Mouse (Mus musculus): ENCODE measurements around the gene 1700030K09Rik.

Gene 1700030K09Rik

DNA sequence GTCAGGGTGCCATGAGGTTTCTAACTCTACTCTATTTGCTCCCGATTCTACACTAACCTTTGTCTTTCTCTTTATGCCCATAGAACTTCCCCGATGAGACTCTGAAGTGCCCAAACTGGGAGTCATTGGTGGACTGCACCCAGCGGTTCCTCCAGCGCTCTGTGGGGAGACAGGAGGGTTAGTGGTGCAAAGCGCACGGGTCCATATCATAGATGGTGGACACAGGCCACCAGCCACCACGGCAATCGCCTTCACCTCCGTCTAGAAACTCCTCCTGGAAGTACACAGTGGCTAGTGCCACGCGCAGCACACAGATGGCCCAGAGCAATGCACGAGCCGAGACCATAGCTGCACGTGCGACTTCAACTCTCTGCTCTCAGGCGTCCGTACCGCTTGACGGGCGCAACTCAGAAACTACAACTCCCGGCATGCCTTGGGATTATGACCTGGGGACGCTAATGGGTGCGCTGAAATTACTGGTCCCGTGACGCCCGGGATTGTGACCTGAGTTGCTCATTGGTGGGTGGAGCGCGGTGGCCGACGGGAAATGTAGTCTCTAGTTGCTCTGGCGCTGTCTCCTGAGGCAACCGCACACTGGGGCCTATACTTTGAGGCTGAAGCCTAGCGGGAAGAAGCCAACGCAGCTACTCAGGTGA lies at the start of gene 1700030K09Rik, which contains the start of gene Calr3:
Gene 1700030K09Rik (plus strand): TSS at position 543 of the 656 bp plus-strand sequence.
Gene Calr3 (minus strand): TSS at position 533 of the 656 bp plus-strand sequence.
- DNase-seq (ENCODE audit: low read depth): peak; percentile 94

GRCm38 (mm10) chr8:72401381-72401780 lies 42.3 kb upstream of the 1700030K09Rik start:
- peak; percentile 25 for DNase-seq (ENCODE audit: low read depth)

GRCm38 (mm10) chr8:72402981-72403380 lies 40.7 kb upstream of the 1700030K09Rik start:
- DNase-seq (ENCODE audit: low read depth): no peak

DNA sequence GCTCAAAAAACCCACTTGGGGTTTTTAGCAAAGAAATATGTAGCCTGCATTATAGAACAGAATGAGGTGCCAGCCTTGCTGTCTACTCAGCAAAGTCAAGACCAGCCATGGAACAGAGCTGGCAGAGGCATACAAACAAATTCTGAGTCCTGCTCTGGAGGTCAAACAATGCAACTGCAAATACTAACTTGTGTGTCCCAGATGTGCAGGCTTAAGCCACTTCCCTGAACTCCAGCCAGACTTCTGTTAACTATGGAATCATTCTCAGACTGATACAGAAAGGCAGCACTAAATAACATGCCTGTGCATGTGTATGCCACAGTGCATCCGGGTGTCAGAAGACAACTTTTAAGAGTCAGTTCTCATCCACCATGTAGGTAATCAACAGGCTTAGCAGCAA lies 35.8 kb upstream of the 1700030K09Rik start:
- DNase-seq (ENCODE audit: low read depth): no peak

DNA sequence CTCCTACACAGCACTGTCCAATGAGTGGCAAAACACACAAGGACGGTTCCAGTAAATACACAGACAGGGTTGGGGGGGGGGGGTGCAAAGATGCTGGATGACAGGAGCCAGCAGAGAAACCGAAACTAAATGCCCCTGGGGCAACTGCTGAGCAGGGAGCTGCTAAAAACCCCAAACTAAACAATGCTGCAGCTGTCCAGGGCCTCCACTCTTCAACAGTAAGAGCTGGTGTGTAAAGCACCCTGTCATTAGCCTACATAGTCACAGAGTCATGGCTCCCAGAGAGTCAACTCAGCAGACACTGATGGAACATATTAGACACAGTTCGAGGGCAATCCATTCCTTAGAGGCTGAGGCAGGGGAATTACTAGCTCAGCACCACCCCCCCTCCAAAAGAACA lies 34.2 kb upstream of the 1700030K09Rik start:
- no peak for DNase-seq (ENCODE audit: low read depth)

DNA sequence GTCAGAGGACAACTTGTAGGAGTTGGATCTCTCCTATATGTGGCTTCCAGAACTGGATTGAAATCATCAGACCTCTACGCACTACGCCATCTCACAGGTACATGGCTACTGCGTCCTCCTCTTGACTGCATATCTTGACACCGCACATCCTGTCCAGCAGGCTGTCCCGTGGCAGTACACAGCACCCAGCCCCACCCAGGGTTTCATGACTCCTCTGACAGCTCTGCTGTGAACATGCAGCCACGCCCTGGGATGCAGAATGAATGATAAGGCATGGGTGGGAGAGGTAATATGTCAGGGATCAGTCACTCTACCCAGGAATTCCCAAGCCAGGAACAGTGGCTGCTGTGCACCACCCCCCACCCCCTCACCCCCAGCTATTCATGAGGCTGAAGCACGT lies 29.8 kb upstream of the 1700030K09Rik start:
- DNase-seq (ENCODE audit: low read depth): no peak

GRCm38 (mm10) chr8:72415252-72415651 lies 28.4 kb upstream of the 1700030K09Rik start:
- DNase-seq (ENCODE audit: low read depth): no peak

DNA sequence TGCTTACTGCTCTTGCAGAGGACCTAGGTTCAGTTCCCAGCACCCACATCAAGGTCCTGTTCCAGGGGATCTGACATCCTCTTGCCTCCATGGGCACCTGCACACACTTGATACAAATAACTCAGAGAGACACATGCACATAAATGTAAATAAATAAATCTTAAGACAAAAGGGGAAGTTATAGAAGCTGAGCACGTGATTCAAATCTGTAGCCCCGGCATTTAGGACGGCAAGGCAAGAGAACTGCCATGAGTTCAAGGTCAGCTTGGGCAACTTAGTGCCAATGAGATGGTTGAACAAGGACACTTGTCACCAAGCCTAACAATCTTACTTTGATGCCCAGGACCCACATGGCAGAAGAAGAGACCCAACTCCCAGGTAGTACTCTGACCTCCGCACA lies 25.6 kb upstream of the 1700030K09Rik start:
- DNase-seq (ENCODE audit: low read depth): no peak

GRCm38 (mm10) chr8:72420571-72421361 lies 22.9 kb upstream of the 1700030K09Rik start:
- DNase-seq (ENCODE audit: low read depth): peak; percentile 44

DNA sequence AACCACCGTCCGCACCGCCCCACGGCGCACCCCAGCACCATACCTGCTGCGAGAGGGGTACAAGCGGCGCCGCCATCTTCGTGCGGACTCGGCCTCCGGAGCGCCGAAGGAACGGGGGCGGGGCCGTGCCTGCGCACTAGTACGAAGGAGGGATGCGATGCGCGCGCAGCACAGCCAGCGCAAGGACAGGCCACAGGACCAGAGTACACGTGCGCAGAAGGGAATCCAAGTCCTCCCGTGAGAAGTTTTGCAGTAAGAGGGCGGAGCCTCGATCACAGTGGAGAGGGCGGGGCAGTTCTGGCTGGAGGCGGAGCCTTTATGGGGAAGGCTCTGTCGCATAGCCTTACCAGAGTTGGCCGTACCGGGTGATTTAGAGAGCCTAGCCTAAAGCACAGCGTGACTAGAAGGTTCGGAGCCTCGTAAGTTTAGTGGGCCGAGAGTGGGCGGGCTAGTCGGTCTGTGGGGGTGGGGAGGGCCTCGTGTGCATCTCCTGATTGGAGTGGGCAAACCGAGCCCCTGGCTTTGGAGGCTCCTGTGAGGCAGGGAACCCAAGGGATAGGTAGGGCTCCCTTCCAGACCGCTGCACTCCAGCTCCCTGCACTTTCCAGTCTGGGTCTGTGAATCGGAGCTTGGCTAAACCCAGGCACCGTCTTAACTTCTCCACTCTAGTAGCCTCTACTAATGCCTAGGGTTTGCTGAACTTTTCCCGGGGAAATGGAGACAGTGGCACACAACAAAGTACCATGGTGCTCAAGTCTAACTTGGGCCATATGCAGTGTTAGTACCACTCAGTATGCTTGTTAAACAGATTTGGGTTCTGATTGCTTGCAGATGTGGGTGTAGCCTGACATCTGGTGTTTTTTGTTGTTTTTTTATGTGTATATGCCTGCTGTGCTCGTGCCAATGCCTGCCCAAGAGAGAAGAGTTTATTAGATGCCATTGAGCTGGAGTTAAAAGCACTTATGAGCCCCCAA lies 22.0 kb upstream of the 1700030K09Rik start, which contains the start of gene Eps15l1:
Gene Eps15l1 (minus strand): TSS at position 99 of the 974 bp plus-strand sequence.
- peak; percentile 99 for DNase-seq (ENCODE audit: low read depth)

DNA sequence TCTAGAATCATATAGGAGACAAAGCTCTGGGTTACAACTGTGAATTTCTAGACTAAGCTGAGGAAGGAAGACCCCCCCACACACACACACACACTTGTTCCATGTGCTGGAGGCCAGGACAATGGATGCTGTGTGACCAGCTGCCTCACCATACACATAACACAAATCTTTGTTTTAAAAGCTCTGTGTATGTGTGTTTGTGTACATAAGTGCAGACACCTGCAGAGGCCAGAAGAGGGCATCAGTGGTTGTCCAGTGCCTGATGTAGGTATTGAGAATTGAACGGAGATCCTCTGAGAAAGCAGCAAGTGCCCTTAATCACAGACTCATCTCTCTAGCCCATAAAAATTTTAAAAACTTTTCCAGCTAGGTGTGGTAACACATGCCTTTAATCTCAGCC lies 20.8 kb upstream of the 1700030K09Rik start:
- peak; percentile 72 for DNase-seq (ENCODE audit: low read depth)

- DNase-seq (ENCODE audit: low read depth): peak; percentile 38
Measured at GRCm38 (mm10) chr8:72429676-72430075, 14.0 kb upstream of the 1700030K09Rik start.

- peak; percentile 87 for DNase-seq (ENCODE audit: low read depth)
Measured at GRCm38 (mm10) chr8:72434952-72435351, 8.7 kb upstream of the 1700030K09Rik start.

GRCm38 (mm10) chr8:72438248-72439015 lies 5.2 kb upstream of the 1700030K09Rik start:
- no peak for DNase-seq (ENCODE audit: low read depth)

GRCm38 (mm10) chr8:72443994-72444350 lies 292 bp downstream of the 1700030K09Rik start:
- no peak for DNase-seq (ENCODE audit: low read depth)

DNA sequence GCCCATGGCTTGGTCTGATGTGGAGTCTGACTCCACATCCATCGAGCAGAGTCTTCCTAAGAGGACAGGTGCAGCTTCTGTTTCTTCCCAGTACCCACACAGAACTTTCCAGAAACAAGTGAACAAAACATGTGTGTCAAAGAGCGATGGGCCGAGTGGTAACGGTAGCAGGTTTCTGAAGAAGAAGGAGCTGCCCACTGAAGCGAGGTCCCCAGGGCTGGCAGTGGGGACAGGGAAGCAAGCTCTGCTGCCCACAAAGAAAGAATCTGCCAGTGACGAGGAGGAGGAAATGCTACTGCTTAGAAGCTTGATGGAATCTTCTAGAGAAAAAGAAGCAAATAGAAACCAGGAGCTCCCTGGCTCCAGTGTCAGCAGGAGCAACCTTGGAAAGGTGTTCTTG lies 1.4 kb downstream of the 1700030K09Rik start:
- DNase-seq (ENCODE audit: low read depth): no peak

DNA sequence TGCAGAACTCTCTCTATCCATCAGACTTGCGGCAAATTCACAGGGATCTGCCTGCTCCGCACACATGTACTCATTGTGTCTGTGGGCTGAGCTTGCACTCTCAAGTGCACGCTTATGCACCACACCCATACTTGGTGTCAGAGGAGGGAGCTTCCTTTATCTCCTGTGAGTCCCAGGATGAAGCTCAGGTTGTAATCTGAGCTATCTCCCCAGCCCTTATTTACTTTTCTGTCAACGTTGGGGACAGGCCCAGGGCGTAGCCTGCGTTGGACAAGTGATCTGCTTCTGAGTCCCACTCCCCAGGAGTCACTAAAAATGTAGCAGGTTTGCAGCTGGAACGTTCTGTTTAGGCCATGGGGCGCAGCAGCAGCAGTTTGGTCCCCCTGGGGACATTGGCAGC lies 7.8 kb downstream of the 1700030K09Rik start:
- no peak for DNase-seq (ENCODE audit: low read depth)

- no peak for DNase-seq (ENCODE audit: low read depth)
Measured at GRCm38 (mm10) chr8:72453904-72454303, 10.2 kb downstream of the 1700030K09Rik start.

GRCm38 (mm10) chr8:72455317-72455716 lies 11.6 kb downstream of the 1700030K09Rik start:
- DNase-seq (ENCODE audit: low read depth): no peak

GRCm38 (mm10) chr8:72457806-72458205 lies 14.1 kb downstream of the 1700030K09Rik start:
- DNase-seq (ENCODE audit: low read depth): no peak

DNA sequence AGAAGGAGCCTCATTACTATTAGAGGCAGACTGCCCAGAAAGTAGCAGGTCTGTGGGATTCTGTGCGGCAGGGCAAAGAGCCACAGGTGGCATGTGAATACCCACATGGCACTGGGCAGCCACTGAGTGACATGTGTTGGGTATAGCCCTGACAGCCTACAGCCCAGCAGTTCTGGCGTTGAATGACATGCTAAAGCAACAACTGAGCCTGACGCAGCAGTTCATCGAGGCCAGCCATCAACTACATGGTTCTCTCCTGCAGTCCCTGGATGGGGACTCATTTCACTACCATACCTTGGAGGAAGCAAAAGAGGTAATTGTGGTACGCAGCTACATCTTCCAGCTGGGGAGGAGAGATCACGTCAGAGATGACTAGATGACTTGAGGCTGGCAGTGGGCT lies 14.8 kb downstream of the 1700030K09Rik start:
- DNase-seq (ENCODE audit: low read depth): no peak

Data from 416B (cell line).